Mouse (Mus musculus): Measurements from ENCODE around the gene Apobec4. TPM values are rescaled to one million over a fixed set of nuclear protein-coding genes. Genes with fewer than 3 reads are reported as not detected.

The Apobec4 gene
- polyA plus RNA-seq, 1 experiment from 2014 or later: not detected

Other genes starting within 250 kb of the Apobec4 start
- gene Rgl1, start 15.8 kb downstream of the Apobec4 start, polyA plus RNA-seq (2014; fragmentation: Nextera tagmentation; extraction: Ambion mirVana): 66.8 and 72.0 TPM in 2 replicates
- 215 and 228 TPM in 2 replicates for gene Arpc5, start 16.0 kb downstream of the Apobec4 start, polyA plus RNA-seq (2014; fragmentation: Nextera tagmentation; extraction: Ambion mirVana)
- 3.1 and 6.2 TPM in 2 replicates for gene Ncf2, start 49.6 kb downstream of the Apobec4 start, polyA plus RNA-seq (2014; fragmentation: Nextera tagmentation; extraction: Ambion mirVana)
- gene Smg7, start 152.1 kb downstream of the Apobec4 start, polyA plus RNA-seq (2014; fragmentation: Nextera tagmentation; extraction: Ambion mirVana): 28.2 and 29.1 TPM in 2 replicates
- gene Nmnat2, start 204.4 kb downstream of the Apobec4 start, polyA plus RNA-seq (2014; fragmentation: Nextera tagmentation; extraction: Ambion mirVana): 1.0 and 1.1 TPM in 2 replicates